Mouse (Mus musculus) intestine, embryonic 16.5 days (tissue): ENCODE measurements around the gene Pelp1. TPM values are rescaled to one million over a fixed set of nuclear protein-coding genes. Genes with fewer than 3 reads are reported as not detected.
"Not testable (repeated sequence)": the region's sequence is repeated elsewhere in the genome, so short reads cannot be mapped to it uniquely, and the experiment has no call there.

Experiments
- ATAC-seq: fragments of 200-750 bp; cut with Nextera tagmentation; 2 replicates; pipeline ENCODE4 v1.8.0; 2017; ENCODE audit warnings: moderate TSS enrichment, moderate library complexity
- H3K27ac ChIP-seq: fragments of 300-500 bp; sonication (generic); 2 replicates; pipeline ENCODE4 v1.5.1; 2014; ENCODE audit warnings: mild to moderate bottlenecking, low read length
- H3K27me3 ChIP-seq: fragments of 300-500 bp; sonication (generic); replicated peaks from 2 replicates; pipeline ENCODE4 v1.6.1; 2014; ENCODE audit warnings: low read length, control low read depth, mixed read lengths; ENCODE audit not compliant: control insufficient read depth, insufficient read depth
- H3K36me3 ChIP-seq: fragments of 300-500 bp; sonication (generic); 2 replicates; pipeline ENCODE4 v1.6.1; 2014; ENCODE audit warnings: low read length, control low read depth; ENCODE audit not compliant: control insufficient read depth, insufficient read depth
- H3K4me1 ChIP-seq: fragments of 300-500 bp; sonication (generic); 2 replicates; pipeline ENCODE4 v1.6.1; 2014; ENCODE audit warnings: low read length, control low read depth, mixed read lengths; ENCODE audit not compliant: control insufficient read depth, insufficient read depth
- H3K4me2 ChIP-seq: fragments of 300-500 bp; sonication (generic); 2 replicates; pipeline ENCODE4 v1.6.1; 2014; ENCODE audit warnings: low read depth, low read length, control low read depth
- H3K4me3 ChIP-seq: fragments of 300-500 bp; sonication (generic); 2 replicates; pipeline ENCODE4 v1.5.1; 2014; ENCODE audit warnings: mild to moderate bottlenecking, low read length
- H3K9ac ChIP-seq: fragments of 300-500 bp; sonication (generic); 2 replicates; pipeline ENCODE4 v1.6.1; 2014; ENCODE audit warnings: low read depth, low read length
- H3K9me3 ChIP-seq: fragments of 300-500 bp; sonication (generic); 2 replicates; pipeline ENCODE4 v1.6.1; 2016; ENCODE audit warnings: low read length, control low read depth; ENCODE audit not compliant: control insufficient read depth
- WGBS: fragments of 180-500 bp; shearing (Covaris S2); extraction: QIAGEN DNeasy Blood & Tissue Kit; methylation state at CpG from one replicate; pipeline ENCODE4 v1.1.7; 2014; 5-methylcytosine and 5-hydroxymethylcytosine counted together
- microRNA-seq: library from miRNA; unstranded; fragments of <30 nt; microRNA quantifications from one replicate; pipeline ENCODE4, GENCODE M21; 2016
- polyA plus RNA-seq: library from polyadenylated mRNA; unstranded; fragments of >200 nt; fragmentation: Nextera tagmentation; extraction: Ambion mirVana; gene quantifications from 2 replicates; pipeline ENCODE4 v1.2.1, GENCODE M21; 2015

The Pelp1 gene
- polyA plus RNA-seq, 1 experiment from 2014 or later: 31.5 TPM

- not testable (repeated sequence) for H3K4me3 ChIP-seq, H3K27me3 ChIP-seq, H3K36me3 ChIP-seq, H3K27ac ChIP-seq, H3K9ac ChIP-seq, H3K4me1 ChIP-seq, ATAC-seq, H3K9me3 ChIP-seq, H3K4me2 ChIP-seq
- 92% methylated on average over 6 of the region's 6 CpGs for WGBS
Measured at GRCm38 (mm10) chr11:70367701-70368100, 42.1 kb downstream of the Pelp1 start.

GRCm38 (mm10) chr11:70351868-70352267 is 58.0 kb downstream of the Pelp1 start, which contains the start of gene Alox15:
TSS of gene Alox15 (minus strand) at chr11:70352031.
- 1% methylated on average over 19 of the region's 19 CpGs for WGBS
- no peak within 1 kb of the TSS for H3K27ac ChIP-seq
- peaks cover 5% of the 10 kb centered on the region for H3K4me1 ChIP-seq
- H3K27me3 ChIP-seq: peaks cover 27% of the 10 kb centered on the region
- H3K4me2 ChIP-seq: peak within 1 kb of the TSS; percentile 74
- H3K9me3 ChIP-seq: no peaks in the 10 kb centered on the region
- peak; percentile 26; the same call in 1 of the 2 replicates for ATAC-seq
- no peaks in the 10 kb centered on the region for H3K36me3 ChIP-seq
- H3K9ac ChIP-seq: 0 out of 2 replicates have a peak within 1 kb of the TSS, but pooled peaks have one; percentile 40
- peak within 1 kb of the TSS; percentile 40 for H3K4me3 ChIP-seq

- Histone ChIP-seq H3K4me3 (no peak overlapping the region), H3K9me3 (no peaks in the 10 kb centered on the region), H3K4me1 (peaks cover 5% of the 10 kb centered on the region), H3K27me3 (peaks cover 25% of the 10 kb centered on the region), H3K27ac (no peak overlapping the region), H3K4me2 (no peak overlapping the region), H3K9ac (no peak overlapping the region), H3K36me3 (no peaks in the 10 kb centered on the region)
- WGBS: 85% methylated on average over 9 of the region's 9 CpGs
- ATAC-seq: no peak
Measured at GRCm38 (mm10) chr11:70348630-70349029, 61.2 kb downstream of the Pelp1 start.

- Histone ChIP-seq H3K4me1 (peaks cover 5% of the 10 kb centered on the region), H3K27me3 (peaks cover 24% of the 10 kb centered on the region), H3K9ac (no peak overlapping the region), H3K4me2 (no peak overlapping the region), H3K36me3 (no peaks in the 10 kb centered on the region), H3K4me3 (no peak overlapping the region), H3K9me3 (no peaks in the 10 kb centered on the region), H3K27ac (no peak overlapping the region)
- 82% methylated on average over 10 of the region's 10 CpGs for WGBS
- no peak for ATAC-seq
Measured at GRCm38 (mm10) chr11:70347861-70348260, 62.0 kb downstream of the Pelp1 start.

- 85% methylated on average over 8 of the region's 8 CpGs for WGBS
- Histone ChIP-seq H3K27me3 (peaks cover 7% of the 10 kb centered on the region; the same call in 1 of the 2 replicates), H3K36me3 (no peaks in the 10 kb centered on the region), H3K4me2 (no peak overlapping the region), H3K9ac (no peak overlapping the region), H3K9me3 (no peaks in the 10 kb centered on the region), H3K4me3 (no peak overlapping the region), H3K4me1 (no peaks in the 10 kb centered on the region), H3K27ac (no peak overlapping the region)
- ATAC-seq: no peak
Measured at GRCm38 (mm10) chr11:70345546-70345945, 64.3 kb downstream of the Pelp1 start.

- no peak for ATAC-seq
- no peaks in the 10 kb centered on the region for H3K9me3 ChIP-seq
- WGBS: 72% methylated on average over 10 of the region's 10 CpGs
- no peaks in the 10 kb centered on the region for H3K36me3 ChIP-seq
- H3K27ac ChIP-seq: no peak overlapping the region
- H3K4me2 ChIP-seq: no peak overlapping the region
- 0 out of 2 replicates have a peak, but pooled peaks cover 2% of the 10 kb centered on the region for H3K27me3 ChIP-seq
- no peak overlapping the region for H3K9ac ChIP-seq
- H3K4me3 ChIP-seq: no peak overlapping the region
- no peaks in the 10 kb centered on the region for H3K4me1 ChIP-seq
Measured at GRCm38 (mm10) chr11:70345061-70345460, 64.8 kb downstream of the Pelp1 start.

Small RNA genes lying within 50 kb of the gene (microRNA-seq; reads per million reads assigned to microRNA genes)
- not detected for gene Mir7115

Other genes starting within 250 kb of the Pelp1 start
- gene Slc16a11, start 197.3 kb downstream of the Pelp1 start, polyA plus RNA-seq: 2.7 TPM in 2 replicates
- 15.9 and 18.0 TPM in 2 replicates for gene Slc16a13, start 189.0 kb downstream of the Pelp1 start, polyA plus RNA-seq
- gene Bcl6b, start 180.2 kb downstream of the Pelp1 start, polyA plus RNA-seq: 10.3 and 10.4 TPM in 2 replicates
- gene 0610010K14Rik, start 172.1 kb downstream of the Pelp1 start, polyA plus RNA-seq: 118 and 129 TPM in 2 replicates
- 9.9 and 10.7 TPM in 2 replicates for gene Gm21988, start 170.2 kb downstream of the Pelp1 start, polyA plus RNA-seq
- 269 and 308 TPM in 2 replicates for gene Rnasek, start 170.2 kb downstream of the Pelp1 start, polyA plus RNA-seq
- gene Alox12, start 154.7 kb downstream of the Pelp1 start, polyA plus RNA-seq: 1.5 and 1.8 TPM in 2 replicates
- 0.13 TPM in 1 of 2 replicates, not detected in the other for gene Alox12e, start 87.4 kb downstream of the Pelp1 start, polyA plus RNA-seq
- gene Alox15, start 58.0 kb downstream of the Pelp1 start, polyA plus RNA-seq: 0.64 and 1.1 TPM in 2 replicates
- gene Arrb2, start 22.6 kb upstream of the Pelp1 start, polyA plus RNA-seq: 10.1 and 10.7 TPM in 2 replicates
- 38.4 and 41.7 TPM in 2 replicates for gene Med11, start 41.9 kb upstream of the Pelp1 start, polyA plus RNA-seq
- gene Zmynd15, start 49.4 kb upstream of the Pelp1 start, polyA plus RNA-seq: 1.1 and 1.2 TPM in 2 replicates
- 10.9 and 11.9 TPM in 2 replicates for gene Cxcl16, start 50.0 kb upstream of the Pelp1 start, polyA plus RNA-seq
- 253 and 283 TPM in 2 replicates for gene Tm4sf5, start 95.2 kb upstream of the Pelp1 start, polyA plus RNA-seq
- gene Vmo1, start 104.6 kb upstream of the Pelp1 start, polyA plus RNA-seq: 0.28 and 0.71 TPM in 2 replicates
- gene Gltpd2, start 109.2 kb upstream of the Pelp1 start, polyA plus RNA-seq: 1.9 and 2.0 TPM in 2 replicates
- 626 and 669 TPM in 2 replicates for gene Psmb6, start 115.3 kb upstream of the Pelp1 start, polyA plus RNA-seq
- gene Gm40193, start 122.9 kb upstream of the Pelp1 start, polyA plus RNA-seq: not detected in 2 replicates
- gene Pld2, start 130.0 kb upstream of the Pelp1 start, polyA plus RNA-seq: 9.3 and 10.0 TPM in 2 replicates
- 9.3 and 10.6 TPM in 2 replicates for gene Mink1, start 152.8 kb upstream of the Pelp1 start, polyA plus RNA-seq
- not detected in 2 replicates for gene 4930544D05Rik, start 205.8 kb upstream of the Pelp1 start, polyA plus RNA-seq
- gene Chrne, start 209.2 kb upstream of the Pelp1 start, polyA plus RNA-seq: 0.17 TPM in 1 of 2 replicates, not detected in the other
- 0.05 and 0.06 TPM in 2 replicates for gene Gp1ba, start 229.1 kb upstream of the Pelp1 start, polyA plus RNA-seq
- gene Rnf167, start 237.2 kb upstream of the Pelp1 start, polyA plus RNA-seq: 121 and 123 TPM in 2 replicates
- 215 and 216 TPM in 2 replicates for gene Slc25a11, start 237.4 kb upstream of the Pelp1 start, polyA plus RNA-seq
- gene Pfn1, start 244.6 kb upstream of the Pelp1 start, polyA plus RNA-seq: 2,307 and 2,326 TPM in 2 replicates
- gene Eno3, start 247.2 kb upstream of the Pelp1 start, polyA plus RNA-seq: 12.8 and 13.5 TPM in 2 replicates